Mouse (Mus musculus) liver, postnatal 0 days (tissue): ENCODE data around the gene Naa80. TPM values are rescaled to one million over a fixed set of nuclear protein-coding genes. Genes with fewer than 3 reads are reported as not detected.

Experiments used
- ATAC-seq: fragments of 200-750 bp; cut with Nextera tagmentation; 2 replicates; pipeline ENCODE4 v1.8.0; 2017; ENCODE audit warnings: mild to moderate bottlenecking, moderate library complexity
- DNase-seq: peaks from one replicate; pipeline ENCODE4 v3.0.0-alpha.2; 2016
- H3K27ac ChIP-seq: fragments of 300-500 bp; sonication (generic); 2 replicates; pipeline ENCODE4 v1.5.1; 2014; ENCODE audit warnings: antibody characterized with exemption, moderate library complexity, mild to moderate bottlenecking, low read depth
- H3K27me3 ChIP-seq: fragments of 300-500 bp; sonication (generic); 2 replicates; pipeline ENCODE4 v1.6.1; 2014; ENCODE audit warnings: low read length, control low read depth, mixed read lengths; ENCODE audit not compliant: insufficient read depth
- H3K36me3 ChIP-seq: fragments of 300-500 bp; sonication (generic); replicated peaks from 2 replicates; pipeline ENCODE4 v1.6.1; 2014; ENCODE audit warnings: mild to moderate bottlenecking, control low read depth, low read length, moderate library complexity, mixed read lengths; ENCODE audit not compliant: insufficient read depth
- H3K4me1 ChIP-seq: fragments of 300-500 bp; sonication (generic); 2 replicates; pipeline ENCODE4 v1.6.1; 2014; ENCODE audit warnings: antibody characterized with exemption, mild to moderate bottlenecking, control low read depth; ENCODE audit not compliant: insufficient read depth
- H3K4me2 ChIP-seq: fragments of 300-500 bp; sonication (generic); 2 replicates; pipeline ENCODE4 v1.6.1; 2014; ENCODE audit warnings: low read depth, mild to moderate bottlenecking, low read length, moderate library complexity, mixed read lengths
- H3K4me3 ChIP-seq: fragments of 300-500 bp; sonication (generic); 2 replicates; pipeline ENCODE4 v1.5.1; 2014; ENCODE audit warnings: low read depth, low read length
- H3K9ac ChIP-seq: fragments of 300-500 bp; sonication (generic); replicated peaks from 2 replicates; pipeline ENCODE4 v1.6.1; 2014; ENCODE audit warnings: mild to moderate bottlenecking, moderate library complexity
- H3K9me3 ChIP-seq: fragments of 300-500 bp; sonication (generic); 2 replicates; pipeline ENCODE4 v1.6.1; 2016; ENCODE audit warnings: mild to moderate bottlenecking, control low read depth, low read length, mixed read lengths
- CTCF ChIP-seq: sonication (generic); IDR thresholded peaks from 2 replicates; pipeline ENCODE4 v1.5.1; 2016; ENCODE audit warnings: antibody characterized with exemption, low read depth
- EP300 ChIP-seq: IDR thresholded peaks from 2 replicates; pipeline ENCODE4 v1.6.1; 2016; ENCODE audit warnings: antibody characterized with exemption, low read depth, mild to moderate bottlenecking
- WGBS: fragments of 180-500 bp; shearing (Covaris S2); extraction: QIAGEN DNeasy Blood & Tissue Kit; methylation state at CpG from one replicate; pipeline ENCODE4 v1.1.7; 2014; ENCODE audit not compliant: insufficient replicate concordance; 5-methylcytosine and 5-hydroxymethylcytosine counted together
- polyA plus RNA-seq: library from polyadenylated mRNA; unstranded; fragments of >200 nt; fragmentation: Nextera tagmentation; extraction: Ambion mirVana; gene quantifications from 2 replicates; pipeline ENCODE4 v1.2.1, GENCODE M21; 2015

Naa80 gene
- polyA plus RNA-seq, 1 experiment from 2014 or later, result 10.4 TPM

- H3K36me3 ChIP-seq, result peaks cover 3% of the 10 kb centered on the region; the same call in 1 of the 2 replicates
- H3K9ac ChIP-seq, result no peak overlapping the region
- H3K27me3 ChIP-seq, result 0 out of 2 replicates have a peak, but pooled peaks cover 10% of the 10 kb centered on the region
- 86% methylated on average over 10 of the region's 10 CpGs for WGBS
- no peak overlapping the region for H3K27ac ChIP-seq
- no peaks in the 10 kb centered on the region for H3K9me3 ChIP-seq
- TF ChIP-seq CTCF, result no peak
- no peak overlapping the region for H3K4me2 ChIP-seq
- ATAC-seq (no peak), DNase-seq (no peak)
- no peak overlapping the region for H3K4me3 ChIP-seq
- peaks cover 51% of the 10 kb centered on the region for H3K4me1 ChIP-seq
Measured at GRCm38 (mm10) chr9:107548820-107549219, 29.9 kb upstream of the Naa80 start.

- no peaks in the 10 kb centered on the region for H3K9me3 ChIP-seq
- no peak overlapping the region for H3K9ac ChIP-seq
- WGBS, result 84% methylated on average over 20 of the region's 20 CpGs
- peaks cover 55% of the 10 kb centered on the region for H3K4me1 ChIP-seq
- DNase-seq, result no peak
- no peak for TF ChIP-seq CTCF
- no peak for TF ChIP-seq EP300
- peaks cover 3% of the 10 kb centered on the region; the same call in 1 of the 2 replicates for H3K36me3 ChIP-seq
- H3K4me2 ChIP-seq, result no peak overlapping the region
- no peak for ATAC-seq
- 0 out of 2 replicates have a peak, but pooled peaks cover 10% of the 10 kb centered on the region for H3K27me3 ChIP-seq
- H3K27ac ChIP-seq, result no peak overlapping the region
- no peak overlapping the region for H3K4me3 ChIP-seq
Measured at GRCm38 (mm10) chr9:107549297-107550074, 29.2 kb upstream of the Naa80 start.

- Histone ChIP-seq H3K9ac (no peak overlapping the region), H3K27ac (0 out of 2 replicates have a peak overlapping the region, but pooled peaks have one; percentile 7), H3K4me1 (peaks cover 55% of the 10 kb centered on the region), H3K27me3 (0 out of 2 replicates have a peak, but pooled peaks cover 10% of the 10 kb centered on the region), H3K9me3 (no peaks in the 10 kb centered on the region), H3K4me2 (peak overlapping the region; percentile 88), H3K36me3 (no peaks in the 10 kb centered on the region), H3K4me3 (peak overlapping the region; percentile 46; the same call in 1 of the 2 replicates)
- 42% methylated on average over 23 of the region's 23 CpGs for WGBS
- no peak for TF ChIP-seq EP300
- no peak for TF ChIP-seq CTCF
- DNase-seq (peak; percentile 49), ATAC-seq (no peak)
Measured at GRCm38 (mm10) chr9:107550491-107551116, 28.1 kb upstream of the Naa80 start.

- peak within 1 kb of the TSS; percentile 46 for H3K4me3 ChIP-seq
- H3K4me2 ChIP-seq, result peak within 1 kb of the TSS; percentile 88
- no peaks in the 10 kb centered on the region for H3K9me3 ChIP-seq
- H3K36me3 ChIP-seq, result no peaks in the 10 kb centered on the region; the same call in 1 of the 2 replicates
- WGBS, result 2% methylated on average over 52 of the region's 63 CpGs
- peaks cover 59% of the 10 kb centered on the region for H3K4me1 ChIP-seq
- DNase-seq, result peak; percentile 74
- TF ChIP-seq CTCF (no peak), EP300 (no peak)
- peak within 1 kb of the TSS; percentile 68 for H3K9ac ChIP-seq
- peak; percentile 4; the same call in 1 of the 2 replicates for ATAC-seq
- peak within 1 kb of the TSS; percentile 7; the same call in 1 of the 2 replicates for H3K27ac ChIP-seq
- 0 out of 2 replicates have a peak, but pooled peaks cover 10% of the 10 kb centered on the region for H3K27me3 ChIP-seq
Measured at GRCm38 (mm10) chr9:107551117-107551889, 27.4 kb upstream of the Naa80 start, which contains the start of gene Rassf1. TSS of gene Rassf1 (plus strand) at chr9:107551555.

GRCm38 (mm10) chr9:107551890-107552355 lies 26.8 kb upstream of the Naa80 start:
- Histone ChIP-seq H3K9me3 (no peaks in the 10 kb centered on the region), H3K27ac (no peak overlapping the region), H3K4me1 (peaks cover 61% of the 10 kb centered on the region), H3K36me3 (peaks cover 6% of the 10 kb centered on the region; the same call in 1 of the 2 replicates), H3K27me3 (0 out of 2 replicates have a peak, but pooled peaks cover 10% of the 10 kb centered on the region), H3K4me2 (peak overlapping the region; percentile 88), H3K4me3 (peak overlapping the region; percentile 46), H3K9ac (peak overlapping the region; percentile 68)
- DNase-seq, result no peak
- TF ChIP-seq CTCF (no peak), EP300 (no peak)
- no peak for ATAC-seq
- 29% methylated on average over 8 of the region's 8 CpGs for WGBS
